Mouse (Mus musculus) skeletal muscle tissue, adult 2 months (tissue): ENCODE data around the gene Kif13a.

ENCODE experiments used
- DNase-seq: peaks from one replicate; pipeline ENCODE4 v3.0.0-alpha.2; 2012; ENCODE audit warnings: low read depth, low spot score

Gene Kif13a

GRCm38 (mm10) chr13:46883976-46884375 is 45.7 kb downstream of the Kif13a start:
- no peak for DNase-seq

GRCm38 (mm10) chr13:46883381-46883780 is 46.3 kb downstream of the Kif13a start:
- peak; percentile 56 for DNase-seq

GRCm38 (mm10) chr13:46880736-46881135 is 48.9 kb downstream of the Kif13a start:
- DNase-seq = no peak

GRCm38 (mm10) chr13:46880243-46880642 is 49.4 kb downstream of the Kif13a start:
- no peak for DNase-seq

GRCm38 (mm10) chr13:46877049-46877448 is 52.6 kb downstream of the Kif13a start:
- DNase-seq = no peak

GRCm38 (mm10) chr13:46875377-46875776 is 54.3 kb downstream of the Kif13a start:
- no peak for DNase-seq

- DNase-seq = no peak
Observed at GRCm38 (mm10) chr13:46872732-46873131, 56.9 kb downstream of the Kif13a start.

- no peak for DNase-seq
Observed at GRCm38 (mm10) chr13:46872194-46872593, 57.5 kb downstream of the Kif13a start.

- DNase-seq = no peak
Observed at GRCm38 (mm10) chr13:46869464-46869863, 60.2 kb downstream of the Kif13a start.

- no peak for DNase-seq
Observed at GRCm38 (mm10) chr13:46863169-46863748, 66.4 kb downstream of the Kif13a start.

- no peak for DNase-seq
Observed at GRCm38 (mm10) chr13:46859876-46860275, 69.8 kb downstream of the Kif13a start.

GRCm38 (mm10) chr13:46859173-46859572 is 70.5 kb downstream of the Kif13a start:
- no peak for DNase-seq

- DNase-seq = no peak
Observed at GRCm38 (mm10) chr13:46858835-46859152, 70.9 kb downstream of the Kif13a start.

GRCm38 (mm10) chr13:46858143-46858834 is 71.4 kb downstream of the Kif13a start:
- DNase-seq = no peak

- no peak for DNase-seq
Observed at GRCm38 (mm10) chr13:46854456-46854855, 75.2 kb downstream of the Kif13a start.

GRCm38 (mm10) chr13:46852470-46852869 is 77.2 kb downstream of the Kif13a start:
- DNase-seq = no peak

- no peak for DNase-seq
Observed at GRCm38 (mm10) chr13:46845456-46845855, 84.2 kb downstream of the Kif13a start.

GRCm38 (mm10) chr13:46844561-46845235 is 85.0 kb downstream of the Kif13a start:
- DNase-seq = no peak

- no peak for DNase-seq
Observed at GRCm38 (mm10) chr13:46843646-46844045, 86.0 kb downstream of the Kif13a start.

GRCm38 (mm10) chr13:46842185-46842584 is 87.5 kb downstream of the Kif13a start:
- peak; percentile 56 for DNase-seq

GRCm38 (mm10) chr13:46841668-46842067 is 88.0 kb downstream of the Kif13a start:
- no peak for DNase-seq

- DNase-seq = peak; percentile 27
Observed at GRCm38 (mm10) chr13:46840676-46841075, 89.0 kb downstream of the Kif13a start.

GRCm38 (mm10) chr13:46839236-46839635 is 90.4 kb downstream of the Kif13a start:
- DNase-seq = no peak
